Mouse (Mus musculus): Measurements from ENCODE around the gene Dctn2.
A peak's percentile ranks its signal among the peaks of the same experiment; 100 is the strongest.

Dctn2 gene

GRCm38 (mm10) chr10:127262548-127263398, 3.4 kb upstream of the Dctn2 start, which contains the start of gene Kif5a:
Gene Kif5a (minus strand): TSS chr10:127263348.
- peak; percentile 55 to 68 for DNase-seq (ENCODE audit: inconsistent age in 2 of 2, low spot score in 1 of 2)

- no peak for DNase-seq (ENCODE audit: inconsistent age in 2 of 2, low spot score in 1 of 2)
Measured at GRCm38 (mm10) chr10:127263631-127264030, 2.5 kb upstream of the Dctn2 start.

GRCm38 (mm10) chr10:127264336-127264735, 1.8 kb upstream of the Dctn2 start:
- peak in 1 of 2 experiments; percentile 52 for DNase-seq (ENCODE audit: inconsistent age in 2 of 2, low spot score in 1 of 2)

- DNase-seq (ENCODE audit: inconsistent age in 2 of 2, low spot score in 1 of 2), result peak in 1 of 2 experiments; percentile 25
Measured at GRCm38 (mm10) chr10:127264971-127265370, 1.2 kb upstream of the Dctn2 start.

GRCm38 (mm10) chr10:127265727-127266111, 449 bp upstream of the Dctn2 start:
- DNase-seq (ENCODE audit: inconsistent age in 2 of 2, low spot score in 1 of 2), result no peak

- DNase-seq (ENCODE audit: inconsistent age in 2 of 2, low spot score in 1 of 2), result no peak
Measured at GRCm38 (mm10) chr10:127267318-127267717, 1.1 kb downstream of the Dctn2 start.

GRCm38 (mm10) chr10:127268401-127268800, 2.2 kb downstream of the Dctn2 start:
- no peak for DNase-seq (ENCODE audit: inconsistent age in 2 of 2, low spot score in 1 of 2)

GRCm38 (mm10) chr10:127269036-127269435, 2.9 kb downstream of the Dctn2 start:
- DNase-seq (ENCODE audit: inconsistent age in 2 of 2, low spot score in 1 of 2), result peak in 1 of 2 experiments; percentile 26

GRCm38 (mm10) chr10:127269884-127270283, 3.7 kb downstream of the Dctn2 start:
- DNase-seq (ENCODE audit: inconsistent age in 2 of 2, low spot score in 1 of 2), result no peak

GRCm38 (mm10) chr10:127272371-127272770, 6.2 kb downstream of the Dctn2 start:
- no peak for DNase-seq (ENCODE audit: inconsistent age in 2 of 2, low spot score in 1 of 2)

GRCm38 (mm10) chr10:127274261-127275022, 8.3 kb downstream of the Dctn2 start:
- DNase-seq (ENCODE audit: inconsistent age in 2 of 2, low spot score in 1 of 2), result no peak

- no peak for DNase-seq (ENCODE audit: inconsistent age in 2 of 2, low spot score in 1 of 2)
Measured at GRCm38 (mm10) chr10:127279730-127280129, 13.6 kb downstream of the Dctn2 start.

- DNase-seq (ENCODE audit: inconsistent age in 2 of 2, low spot score in 1 of 2), result no peak
Measured at GRCm38 (mm10) chr10:127281316-127281715, 15.1 kb downstream of the Dctn2 start.

- peak; percentile 36 to 77 for DNase-seq (ENCODE audit: inconsistent age in 2 of 2, low spot score in 1 of 2)
Measured at GRCm38 (mm10) chr10:127282620-127283215, 16.6 kb downstream of the Dctn2 start.

GRCm38 (mm10) chr10:127284105-127284622, 18.0 kb downstream of the Dctn2 start:
- DNase-seq (ENCODE audit: inconsistent age in 2 of 2, low spot score in 1 of 2), result peak in 1 of 2 experiments; percentile 10

GRCm38 (mm10) chr10:127284724-127285500, 18.7 kb downstream of the Dctn2 start:
- peak in 1 of 2 experiments; percentile 13 for DNase-seq (ENCODE audit: inconsistent age in 2 of 2, low spot score in 1 of 2)

GRCm38 (mm10) chr10:127285644-127286043, 19.5 kb downstream of the Dctn2 start:
- peak; percentile 31 to 41 for DNase-seq (ENCODE audit: inconsistent age in 2 of 2, low spot score in 1 of 2)

GRCm38 (mm10) chr10:127286194-127286593, 20.0 kb downstream of the Dctn2 start:
- DNase-seq (ENCODE audit: inconsistent age in 2 of 2, low spot score in 1 of 2), result peak in 1 of 2 experiments; percentile 28

- DNase-seq (ENCODE audit: inconsistent age in 2 of 2, low spot score in 1 of 2), result peak; percentile 49 to 58
Measured at GRCm38 (mm10) chr10:127286730-127287129, 20.6 kb downstream of the Dctn2 start.

GRCm38 (mm10) chr10:127287271-127287935, 21.2 kb downstream of the Dctn2 start:
- DNase-seq (ENCODE audit: inconsistent age in 2 of 2, low spot score in 1 of 2), result peak in 1 of 2 experiments; percentile 42
